Mouse (Mus musculus): ENCODE measurements around the gene Kcna2.

GRCm38 (mm10) chr3:107153772-107154655, 53.1 kb downstream of the Kcna2 start:
- TF ChIP-seq CTCF (IDR thresholded peaks at IDR 0.05; ENCODE audit: borderline replicate concordance, extremely low read depth, insufficient read depth, insufficient read length): no peak
- no peak for TF ChIP-seq POLR2A (IDR thresholded peaks at IDR 0.05; ENCODE audit: borderline replicate concordance, extremely low read depth, insufficient read depth, insufficient read length, poor library complexity, severe bottlenecking)

Measured in brain, embryonic 14.5 days (tissue).